Mouse (Mus musculus) C2C12 (cell line): Measurements from ENCODE around the gene Uqcrc2.

Experiments
- CEBPB ChIP-seq: IDR thresholded peaks from one replicate; pipeline ENCODE4 v1.6.1; 2011; ENCODE audit warnings: low read depth, mild to moderate bottlenecking, control low read depth, moderate library complexity
- CTCF ChIP-seq: IDR thresholded peaks from one replicate; pipeline ENCODE4 v1.5.1; 2011; ENCODE audit not compliant: control insufficient read depth, insufficient read depth, insufficient read length
- MAX ChIP-seq: IDR thresholded peaks from one replicate; pipeline ENCODE4 v1.6.1; 2011; ENCODE audit warnings: mild to moderate bottlenecking, control low read depth
- MYOG ChIP-seq: IDR thresholded peaks from one replicate; pipeline ENCODE4 v1.6.1; 2011; ENCODE audit not compliant: control insufficient read depth, insufficient read length; ENCODE audit errors: extremely low read depth
- USF1 ChIP-seq: IDR thresholded peaks from one replicate; pipeline ENCODE4 v1.6.1; 2011; ENCODE audit warnings: low read depth, mild to moderate bottlenecking, control low read depth, moderate library complexity

- TF ChIP-seq USF1 (no peak), CTCF (no peak), MYOG (no peak), MAX (no peak), CEBPB (no peak)
These were observed 60.7 kb downstream of the Uqcrc2 start for GRCm38 (mm10) chr7:120695641-120696040.
